Mouse (Mus musculus): ENCODE results near the gene Krtap2-4.
"Not testable (repeated sequence)": the region's sequence is repeated elsewhere in the genome, so short reads cannot be mapped to it uniquely, and the experiment has no call there.

Gene Krtap2-4

DNA sequence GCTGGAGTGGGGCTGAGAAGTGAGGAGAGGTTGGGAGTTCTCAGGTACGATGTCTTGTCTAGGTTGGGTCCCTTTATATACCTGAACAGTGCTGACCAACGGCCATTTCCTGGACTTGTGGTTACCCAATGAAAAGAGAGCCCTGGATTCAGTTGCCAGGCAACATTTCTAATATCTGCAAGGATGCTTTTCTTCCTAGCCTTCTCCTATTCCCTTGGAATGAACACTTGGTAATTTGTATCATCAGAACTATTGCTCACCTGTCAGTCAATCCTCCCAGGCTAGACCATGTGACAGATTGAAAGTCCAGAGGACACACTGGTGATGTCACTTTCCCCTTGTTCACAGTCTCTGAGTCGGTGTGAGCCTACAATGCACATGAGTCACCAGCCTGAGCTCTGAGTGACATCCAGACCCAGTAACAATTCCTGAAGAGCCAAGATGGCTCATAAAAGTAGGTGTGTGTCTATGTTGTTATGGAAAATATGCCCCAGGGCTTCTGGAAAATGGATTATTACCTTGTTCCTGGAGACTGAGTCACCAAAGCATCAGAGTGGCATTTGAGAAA lies at the start of gene Krtap2-4:
Gene Krtap2-4, minus strand, starts transcription at position 51 of the 568 bp plus-strand sequence.
- DNase-seq (ENCODE audit: low read depth, low spot score), result no peak

DNA sequence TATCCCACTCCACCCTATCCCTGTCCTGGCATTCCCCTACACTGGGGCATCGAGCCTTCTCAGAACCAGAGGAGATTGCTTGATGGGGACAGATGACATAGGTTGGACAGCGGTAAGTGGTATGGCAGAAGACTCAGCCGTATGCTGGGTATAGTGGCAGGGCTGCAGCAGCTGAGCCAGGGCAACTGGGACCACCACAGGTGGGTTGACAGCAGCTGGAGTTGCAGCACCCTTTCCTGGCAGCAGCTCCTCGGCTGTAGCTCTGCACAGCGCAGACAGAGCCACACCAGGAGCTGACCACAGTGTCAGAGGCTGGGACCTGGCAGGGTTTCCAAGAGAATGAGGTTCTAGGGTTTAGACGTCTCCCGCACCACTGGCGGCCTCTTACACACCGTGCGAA lies 48.2 kb upstream of the Krtap2-4 start:
- DNase-seq (ENCODE audit: low read depth, low spot score), result no peak

DNA sequence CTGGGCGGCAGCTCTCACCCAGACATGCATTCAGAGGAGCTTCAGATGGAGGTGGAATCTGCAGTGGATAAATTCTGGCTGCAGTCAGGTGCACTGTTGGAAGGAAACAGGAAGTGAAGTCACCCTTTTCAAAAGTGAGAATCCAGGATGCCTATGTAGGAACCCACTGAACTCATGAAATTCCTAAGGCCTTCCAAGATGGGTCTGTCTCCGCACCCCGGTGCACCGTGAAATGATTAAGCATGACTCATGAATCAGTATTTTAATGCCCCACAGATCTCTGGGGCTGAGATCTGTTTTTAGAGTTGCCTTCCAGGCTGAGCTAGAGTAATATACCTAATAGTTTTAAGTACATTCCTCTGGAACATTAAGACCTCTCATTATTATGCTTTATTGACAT lies 44.6 kb upstream of the Krtap2-4 start:
- DNase-seq (ENCODE audit: low read depth, low spot score), result no peak

DNA sequence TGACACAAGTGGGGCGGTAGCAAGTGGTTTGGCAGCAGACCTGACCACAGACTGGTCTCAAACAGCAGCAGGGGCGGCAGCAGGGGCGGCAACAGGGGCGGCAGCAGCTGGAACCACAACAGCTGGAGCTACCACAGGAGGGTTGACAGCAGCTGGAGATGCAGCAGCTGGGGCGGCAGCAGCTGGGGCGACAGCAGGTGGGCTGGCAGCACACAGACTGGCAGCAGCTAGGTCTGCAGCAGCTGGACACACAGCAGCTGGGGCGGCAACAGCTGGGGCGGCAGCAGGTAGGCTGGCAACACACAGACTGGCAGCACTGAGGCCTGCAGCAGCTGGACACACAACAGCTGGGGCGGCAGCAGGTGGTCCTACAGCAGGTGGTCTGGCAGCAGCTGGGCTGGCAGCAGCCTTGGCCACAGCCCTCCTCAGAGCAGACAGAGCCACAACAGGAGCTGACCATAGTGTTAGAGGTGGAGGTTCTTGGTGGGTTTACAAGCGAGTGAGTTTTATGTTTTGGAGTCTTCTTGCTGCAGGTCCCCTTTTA lies 43.9 kb upstream of the Krtap2-4 start, which contains the start of gene Gm11563:
Gene Gm11563, minus strand, starts transcription at position 494 of the 544 bp plus-strand sequence.
- DNase-seq (ENCODE audit: low read depth, low spot score), result not testable (repeated sequence)

DNA sequence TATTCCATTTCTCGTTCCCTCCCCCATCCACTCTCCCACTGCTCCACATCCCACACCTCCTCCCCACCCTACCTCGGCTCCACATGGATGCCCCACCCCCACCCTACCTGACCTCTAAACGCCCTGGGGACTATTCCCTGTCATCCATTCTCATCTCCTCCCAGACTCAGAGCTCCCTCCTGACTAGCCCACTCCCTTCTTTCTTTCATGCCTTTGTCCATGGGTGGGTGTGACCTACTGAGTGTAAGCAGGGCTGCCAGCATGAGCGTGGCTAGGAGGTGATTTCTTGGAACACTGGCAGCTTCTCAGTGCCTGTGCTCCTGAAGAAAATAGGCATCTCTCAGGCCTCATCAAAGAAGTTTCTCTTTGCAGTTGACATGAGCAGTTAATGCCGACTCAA lies 42.4 kb upstream of the Krtap2-4 start:
- no peak for DNase-seq (ENCODE audit: low read depth, low spot score)

DNA sequence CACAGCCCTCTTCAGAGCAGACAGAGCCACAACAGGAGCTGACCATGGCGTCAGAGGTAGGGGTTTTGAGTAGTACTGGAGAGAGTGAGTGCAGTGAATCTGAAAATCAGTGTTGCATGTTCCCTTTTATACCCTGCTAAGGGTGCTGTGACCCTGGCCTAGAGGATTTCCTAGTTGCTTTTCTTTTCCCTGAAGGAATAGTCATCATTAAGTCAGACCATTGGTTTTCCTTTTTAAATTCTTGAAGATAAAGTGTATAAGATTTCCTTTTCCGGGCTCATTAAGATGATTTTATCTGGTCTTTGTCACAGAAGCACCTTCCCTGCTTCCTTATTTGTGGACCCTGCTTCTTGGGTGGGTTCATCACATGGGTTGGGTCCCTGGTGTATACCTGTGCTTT lies 35.5 kb upstream of the Krtap2-4 start, which contains the start of gene Gm11555:
Gene Gm11555, minus strand, starts transcription at position 101 of the 400 bp plus-strand sequence.
- no peak for DNase-seq (ENCODE audit: low read depth, low spot score)

DNA sequence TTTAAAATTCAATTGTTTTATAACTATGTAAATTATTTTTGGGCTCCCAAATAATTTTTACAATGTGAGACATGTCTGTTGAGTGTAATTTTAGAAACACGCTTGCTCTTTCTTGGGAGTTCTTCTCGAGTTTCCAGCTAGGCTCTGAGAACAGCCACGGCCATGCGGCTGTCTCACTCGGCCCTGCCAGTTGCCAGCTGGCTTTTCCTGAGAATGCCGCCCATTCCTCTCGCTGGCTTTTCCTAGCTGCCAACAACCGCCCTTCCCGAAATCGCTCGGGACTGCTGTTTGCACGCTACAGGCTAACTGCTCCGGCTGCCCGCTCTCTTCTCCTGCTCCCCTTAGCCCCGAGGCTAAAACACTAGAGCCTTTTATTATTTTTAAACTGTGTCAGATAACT lies 31.8 kb upstream of the Krtap2-4 start:
- no peak for DNase-seq (ENCODE audit: low read depth, low spot score)

DNA sequence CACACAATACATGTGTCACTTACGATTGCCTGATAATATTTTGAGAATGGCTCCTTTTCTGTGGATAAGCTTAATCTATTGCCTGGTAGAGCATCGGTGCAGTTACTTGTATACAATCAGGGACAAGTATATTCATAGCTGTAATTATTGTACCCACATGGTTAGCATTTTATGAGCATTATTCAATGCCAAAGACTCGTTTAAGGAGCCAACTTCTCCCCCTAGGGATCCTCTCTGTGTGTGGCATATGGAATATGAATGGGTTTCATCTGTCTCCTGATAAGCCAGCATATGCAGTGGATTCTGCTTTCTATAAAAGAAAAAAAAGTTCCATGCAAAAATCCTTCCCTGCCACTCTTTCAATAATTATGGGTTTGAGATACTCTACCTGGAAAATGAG lies 29.7 kb upstream of the Krtap2-4 start:
- no peak for DNase-seq (ENCODE audit: low read depth, low spot score)

DNA sequence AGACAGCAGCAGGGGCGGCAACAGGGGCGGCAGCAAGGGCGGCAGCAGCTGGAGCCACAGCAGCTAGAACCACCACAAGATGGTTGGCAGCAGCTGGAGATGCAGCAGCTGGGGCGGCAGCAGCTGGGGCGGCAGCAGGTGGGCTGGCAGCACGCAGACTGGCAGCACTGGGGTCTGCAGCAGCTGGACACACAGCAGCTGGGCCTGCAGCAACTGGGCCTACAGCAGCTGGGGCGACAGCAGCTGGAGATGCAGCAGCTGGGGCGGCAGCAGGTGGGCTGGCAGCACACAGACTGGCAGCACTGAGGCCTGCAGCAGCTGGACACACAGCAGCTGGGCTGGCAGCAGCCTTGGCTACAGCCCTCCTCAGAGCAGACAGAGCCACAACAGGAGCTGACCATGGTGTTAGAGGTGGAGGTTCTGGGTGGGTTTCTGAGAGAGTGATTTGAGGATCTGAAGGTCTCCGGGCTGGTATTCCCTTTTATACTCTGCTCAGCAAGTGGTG lies 29.0 kb upstream of the Krtap2-4 start, which contains the start of gene Krtap4-7:
Gene Krtap4-7, minus strand, starts transcription at position 455 of the 505 bp plus-strand sequence.
- not testable (repeated sequence) for DNase-seq (ENCODE audit: low read depth, low spot score)

DNA sequence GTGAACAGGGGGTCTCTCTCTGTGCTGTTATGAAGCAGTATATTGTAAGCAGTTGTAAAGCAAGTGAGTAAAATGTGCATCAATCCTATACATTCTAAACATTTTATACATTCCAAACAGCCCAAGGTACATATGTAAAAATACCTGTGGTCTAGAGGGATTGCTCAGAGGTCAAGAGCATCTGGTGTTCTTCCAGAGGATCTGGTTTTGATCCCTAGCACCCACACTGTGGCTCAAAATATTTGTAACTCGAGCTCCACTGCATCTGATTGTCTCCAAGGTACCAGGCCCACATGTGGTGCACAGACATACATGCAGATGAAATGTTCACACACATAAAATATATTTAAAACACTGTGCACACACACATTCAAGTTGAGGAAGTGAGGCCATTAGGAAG lies 26.3 kb upstream of the Krtap2-4 start:
- no peak for DNase-seq (ENCODE audit: low read depth, low spot score)

DNA sequence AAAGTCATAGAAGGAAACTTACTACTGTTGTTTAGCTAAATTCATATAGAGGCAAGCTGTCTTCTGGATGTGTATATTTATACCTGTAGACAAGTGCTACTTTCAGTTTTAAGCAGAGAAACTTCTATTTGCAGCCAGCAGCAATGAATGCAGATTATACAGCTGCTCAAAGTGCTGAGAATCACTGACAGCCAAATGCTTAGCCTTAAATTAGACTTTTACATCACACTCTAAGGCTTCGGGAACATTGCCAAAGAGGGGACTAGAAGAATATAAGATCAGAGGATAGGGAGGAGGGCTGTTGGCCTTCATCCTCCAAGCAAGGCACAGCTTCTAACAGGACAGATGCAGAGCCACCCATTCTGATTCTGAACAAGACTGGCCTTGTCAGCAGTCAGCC lies 22.4 kb upstream of the Krtap2-4 start:
- DNase-seq (ENCODE audit: low read depth, low spot score), result no peak

DNA sequence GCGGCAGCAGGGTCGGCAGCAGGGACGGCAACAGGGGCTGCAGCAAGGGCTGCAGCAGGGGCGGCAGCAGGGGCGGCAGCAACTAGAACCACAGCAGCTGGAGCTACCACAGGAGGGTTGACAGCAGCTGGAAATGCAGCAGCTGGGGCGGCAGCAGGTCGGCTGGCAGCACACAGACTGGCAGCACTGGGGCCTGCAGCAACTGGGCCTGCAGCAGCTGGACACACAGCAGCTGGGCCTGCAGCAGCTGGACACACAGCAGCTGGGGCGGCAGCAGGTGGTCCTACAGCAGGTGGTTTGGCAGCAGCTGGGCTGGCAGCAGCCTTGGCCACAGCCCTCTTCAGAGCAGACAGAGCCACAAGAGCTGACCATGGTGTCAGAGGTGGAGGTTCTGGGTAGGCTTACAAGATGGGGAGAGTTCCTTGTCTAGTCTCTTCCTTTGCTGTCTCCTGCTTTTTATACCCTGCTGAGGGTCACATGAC lies 20.0 kb upstream of the Krtap2-4 start, which contains the start of gene Krtap4-2:
Gene Krtap4-2, minus strand, starts transcription at position 432 of the 482 bp plus-strand sequence.
- no peak for DNase-seq (ENCODE audit: low read depth, low spot score)

DNA sequence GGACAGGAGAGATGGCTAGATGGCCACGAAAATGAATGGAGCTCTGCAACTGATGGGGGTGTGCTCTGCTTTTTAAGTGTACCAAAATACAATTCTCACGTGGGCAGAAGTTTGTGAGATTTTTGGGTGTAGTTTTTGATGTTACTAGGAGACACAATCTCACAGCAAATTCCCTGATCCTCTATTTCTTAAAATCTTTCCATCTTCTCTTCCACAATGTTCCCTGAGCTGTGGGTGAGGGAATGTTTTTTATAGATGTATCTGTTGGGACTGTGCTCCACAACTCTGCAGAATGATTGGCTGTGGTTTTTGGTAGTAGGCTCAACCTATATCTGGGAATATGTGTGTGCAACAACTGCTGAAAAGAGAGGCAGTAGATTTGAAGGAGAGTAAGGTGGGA lies 18.6 kb upstream of the Krtap2-4 start:
- no peak for DNase-seq (ENCODE audit: low read depth, low spot score)

DNA sequence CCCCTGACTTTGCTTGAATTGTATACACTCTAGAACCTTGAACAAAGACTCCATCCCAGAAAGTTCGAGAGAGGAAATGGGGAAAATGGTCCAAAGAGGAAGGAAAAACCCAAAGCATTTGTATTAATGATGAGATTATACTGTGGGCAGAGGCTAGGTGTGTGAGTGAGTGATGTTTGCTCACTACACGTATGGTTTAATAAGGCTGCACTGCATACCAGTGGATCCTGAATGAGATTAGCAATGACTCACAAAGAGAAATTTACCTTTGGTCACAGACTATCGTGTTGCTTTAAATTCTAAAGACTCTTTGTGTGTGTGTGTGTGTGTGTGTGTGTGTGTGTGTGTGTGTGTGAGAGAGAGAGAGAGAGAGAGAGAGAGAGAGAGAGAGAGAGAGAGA lies 16.2 kb upstream of the Krtap2-4 start:
- DNase-seq (ENCODE audit: low read depth, low spot score), result no peak

DNA sequence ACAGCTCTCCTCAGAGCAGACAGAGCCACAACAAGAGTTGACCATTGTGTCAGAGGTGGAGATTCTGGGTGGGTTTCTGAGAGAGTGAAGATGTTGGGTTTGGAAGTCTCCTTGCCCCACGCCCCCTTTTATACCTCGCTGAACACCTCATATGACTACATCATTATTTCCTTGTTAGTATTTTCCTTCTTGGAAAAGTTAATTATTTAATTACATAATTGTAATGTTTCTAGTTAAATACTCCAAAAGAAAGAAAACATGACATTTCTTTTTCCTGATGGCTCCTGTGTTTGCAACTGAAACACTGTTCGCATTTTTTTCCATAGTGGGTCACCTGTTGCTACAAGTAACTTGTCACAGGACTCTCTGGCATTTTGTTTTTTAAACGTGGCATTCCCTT lies 13.5 kb upstream of the Krtap2-4 start, which contains the start of gene Krtap4-1:
Gene Krtap4-1, minus strand, starts transcription at position 101 of the 400 bp plus-strand sequence.
- DNase-seq (ENCODE audit: low read depth, low spot score), result no peak

DNA sequence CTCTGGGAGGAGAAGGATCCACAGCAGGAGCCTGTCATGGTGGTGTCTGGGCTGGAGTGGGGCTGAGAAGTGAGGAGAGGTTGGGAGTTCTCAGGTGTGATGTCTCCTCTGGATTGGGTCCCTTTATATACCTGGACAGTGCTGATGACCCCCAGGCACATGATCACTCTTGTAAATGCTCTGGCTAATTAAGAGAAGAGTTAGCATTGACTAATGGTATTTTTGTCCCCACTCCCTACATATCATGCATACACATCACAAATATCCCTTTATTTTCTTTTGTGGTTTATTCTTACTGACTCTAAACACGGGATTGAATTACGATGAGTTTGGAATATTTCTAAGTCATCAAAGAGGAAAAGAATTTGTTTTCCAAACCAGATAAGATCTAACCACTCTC lies 5.7 kb upstream of the Krtap2-4 start, which contains the start of gene Gm11562:
Gene Gm11562, minus strand, starts transcription at position 101 of the 400 bp plus-strand sequence.
- DNase-seq (ENCODE audit: low read depth, low spot score), result no peak

DNA sequence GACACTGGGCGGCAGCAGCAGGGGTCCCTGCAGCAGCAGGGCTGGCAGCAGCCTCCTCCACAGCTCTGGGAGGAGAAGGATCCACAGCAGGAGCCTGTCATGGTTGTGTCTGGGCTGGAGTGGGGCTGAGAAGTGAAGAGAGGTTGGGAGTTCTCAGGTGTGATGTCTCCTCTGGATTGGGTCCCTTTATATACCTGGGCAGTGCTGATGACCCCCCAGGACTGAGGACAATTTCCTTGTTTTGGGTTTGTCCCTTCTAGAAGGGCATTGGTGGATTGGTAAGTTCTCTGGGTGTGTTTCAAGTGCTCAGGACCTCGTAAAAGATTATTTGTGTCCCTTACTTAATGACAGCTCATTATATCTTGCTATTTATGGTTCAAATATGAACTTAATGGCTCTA lies 4.6 kb downstream of the Krtap2-4 start, which contains the start of gene Gm11937:
Gene Gm11937, minus strand, starts transcription at position 101 of the 400 bp plus-strand sequence.
- not testable (repeated sequence) for DNase-seq (ENCODE audit: low read depth, low spot score)

DNA sequence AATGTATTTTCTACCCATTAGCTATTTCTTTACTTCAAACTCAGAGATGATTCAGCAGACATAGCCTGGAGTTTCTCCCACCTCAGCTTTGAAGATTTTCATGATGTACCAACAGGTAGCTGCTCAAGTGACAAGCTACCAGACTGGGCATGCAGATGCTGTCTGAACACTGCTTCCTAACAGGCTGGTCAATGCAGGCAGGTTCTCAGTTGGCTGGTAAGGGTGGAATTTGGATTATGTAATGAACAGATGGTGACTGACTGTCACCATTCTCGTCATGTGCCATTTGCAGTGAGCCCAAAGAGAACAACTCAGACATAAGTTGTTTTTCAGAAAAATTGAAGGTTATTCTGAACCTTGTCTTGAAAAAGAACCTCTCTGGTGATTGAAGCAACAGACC lies 5.5 kb downstream of the Krtap2-4 start:
- DNase-seq (ENCODE audit: low read depth, low spot score), result no peak

DNA sequence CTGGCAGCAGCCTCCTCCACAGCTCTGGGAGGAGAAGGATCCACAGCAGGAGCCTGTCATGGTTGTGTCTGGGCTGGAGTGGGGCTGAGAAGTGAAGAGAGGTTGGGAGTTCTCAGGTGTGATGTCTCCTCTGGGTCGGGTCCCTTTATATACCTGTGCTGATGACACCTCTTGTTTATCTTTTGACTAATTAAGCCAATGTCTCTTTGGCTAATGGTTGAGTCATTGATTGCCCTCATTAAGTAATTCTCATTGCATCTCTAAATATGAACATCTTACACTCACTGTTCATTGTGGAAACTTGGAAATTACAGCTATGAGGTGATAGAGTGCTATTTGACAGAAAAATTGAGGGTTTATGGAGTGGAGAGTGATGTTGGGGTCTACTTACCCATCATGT lies 11.4 kb downstream of the Krtap2-4 start, which contains the start of gene Gm11938:
Gene Gm11938, minus strand, starts transcription at position 101 of the 400 bp plus-strand sequence.
- not testable (repeated sequence) for DNase-seq (ENCODE audit: low read depth, low spot score)

DNA sequence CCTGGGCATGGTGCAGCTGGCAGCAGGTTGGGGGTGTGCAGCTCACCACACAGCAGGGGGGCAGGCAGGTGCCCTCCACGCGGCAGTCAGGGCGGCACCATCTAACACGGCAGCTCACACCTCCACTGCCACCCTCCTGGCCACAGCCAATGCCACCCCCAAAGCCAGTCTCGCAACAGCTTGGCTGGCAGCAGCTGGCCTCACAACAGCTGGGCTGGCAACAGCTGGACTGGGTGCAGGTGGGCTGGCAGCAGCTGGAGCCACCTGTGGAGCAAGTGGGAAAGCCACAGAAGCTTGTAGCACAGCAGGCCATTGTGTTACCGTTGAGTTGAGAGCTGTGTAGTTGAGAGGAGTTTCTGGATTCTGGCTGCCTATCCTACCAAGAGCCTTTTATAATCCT lies 16.9 kb downstream of the Krtap2-4 start, which contains the start of gene Krtap9-3:
Gene Krtap9-3, minus strand, starts transcription at position 364 of the 400 bp plus-strand sequence.
- DNase-seq (ENCODE audit: low read depth, low spot score), result not testable (repeated sequence)

DNA sequence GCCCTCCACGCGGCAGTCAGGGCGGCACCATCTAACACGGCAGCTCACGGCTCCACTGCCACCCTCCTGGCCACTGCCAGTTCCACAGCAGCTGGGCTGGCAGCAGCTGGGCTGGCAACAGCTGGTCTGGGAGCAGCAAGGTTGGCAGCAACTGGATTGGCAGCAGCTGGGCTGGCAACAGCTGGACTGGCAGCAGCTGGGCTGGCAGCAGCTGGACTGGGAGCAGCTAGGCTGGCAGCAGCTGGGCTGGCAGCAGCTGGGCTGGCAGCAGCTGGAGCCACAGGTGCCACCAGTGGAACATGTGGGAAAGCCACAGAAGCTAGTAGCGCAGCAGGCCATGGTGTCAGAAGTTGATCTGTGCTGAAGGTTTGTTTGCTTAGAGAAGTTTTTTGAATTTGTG lies 23.7 kb downstream of the Krtap2-4 start, which contains the start of gene Krtap1-3:
Gene Krtap1-3, minus strand, starts transcription at position 359 of the 400 bp plus-strand sequence.
- no peak for DNase-seq (ENCODE audit: low read depth, low spot score)

DNA sequence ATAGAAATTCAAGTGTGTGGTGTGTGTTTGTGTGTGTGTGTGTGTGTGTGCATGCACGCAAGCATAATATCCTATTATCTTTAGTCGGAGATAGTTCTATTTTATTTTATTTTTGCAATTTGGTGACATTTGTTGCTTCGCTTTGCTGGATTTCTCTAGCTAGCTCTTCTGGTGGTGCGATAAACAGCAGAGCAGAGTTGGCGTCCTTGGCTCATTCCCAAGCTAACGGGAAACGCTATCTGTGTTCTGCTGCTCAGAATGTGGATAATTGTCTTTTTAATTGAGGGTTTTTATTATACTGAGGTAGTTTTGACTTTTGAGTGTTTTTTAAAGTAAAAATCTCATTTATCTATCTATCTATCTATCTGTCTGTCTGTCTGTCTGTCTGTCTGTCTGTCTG lies 29.6 kb downstream of the Krtap2-4 start:
- no peak for DNase-seq (ENCODE audit: low read depth, low spot score)
